Comparison of ENCODE assay signal across 11 mouse cellular contexts in genomic region chr11:11239346-11239745, GRCm38 (mm10).
A peak's percentile ranks its signal among the peaks of the same experiment; 100 is the strongest.
DNase-seq lines count a peak whose midpoint lies in the region; ATAC-seq and TF ChIP-seq lines count a peak whose summit lies in the region.
"Had no signal": no experiment of that assay in that cellular context is flagged by ENCODE, and none has a peak within 500 bp of the region (broad histone marks: within the 10 kb centered on the region; RNA-seq: fewer than 3 reads in every experiment).

No protein-coding gene starts in this region.

- no peak for TF ChIP-seq EP300 in heart, postnatal 0 days (IDR thresholded peaks at IDR 0.05; ENCODE audit: low read depth)

- no peak overlapping the region for H3K27ac ChIP-seq in heart, postnatal 0 days (ENCODE audit: low read depth)
- no peak overlapping the region for H3K27ac ChIP-seq in thymus, adult 2 months (ENCODE audit: control insufficient read depth, insufficient read depth, low read length)
- H3K27ac ChIP-seq: embryonic facial prominence, embryonic 12.5 days; heart, embryonic 15.5 days; macrophage had no signal

- H3K36me3 ChIP-seq in heart, postnatal 0 days (replicated peaks; ENCODE audit: control insufficient read depth, insufficient read depth, low read length) = no peaks in the 10 kb centered on the region
- H3K36me3 ChIP-seq in thymus, adult 2 months (ENCODE audit: control insufficient read depth, insufficient read depth, low read length) = no peaks in the 10 kb centered on the region
- H3K36me3 ChIP-seq: embryonic facial prominence, embryonic 12.5 days; heart, embryonic 15.5 days had no signal

- WGBS in heart, postnatal 0 days = 69% methylated on average over 1 of the region's 1 CpGs
- 86% methylated on average over 1 of the region's 1 CpGs for WGBS in thymus, adult 2 months

- no peak for DNase-seq in heart, postnatal 0 days (ENCODE audit: low spot score)
- DNase-seq in heart, postnatal 36 days = no peak
- DNase-seq in thymus, adult 2 months = peak; percentile 17
- no peak for DNase-seq in thymus, postnatal 36 days
- DNase-seq in spleen, postnatal 36 days (ENCODE audit: low spot score in 2 of 2) = no peak
- DNase-seq in ovary, postnatal 36 days (ENCODE audit: low spot score) = no peak
- no peak for DNase-seq in adipocyte (ENCODE audit: low spot score)

- no peaks in the 10 kb centered on the region for H3K9me3 ChIP-seq in heart, postnatal 0 days (replicated peaks; ENCODE audit: control insufficient read depth, low read length)
- H3K9me3 ChIP-seq: embryonic facial prominence, embryonic 12.5 days; heart, embryonic 15.5 days had no signal

- no peaks in the 10 kb centered on the region for H3K27me3 ChIP-seq in heart, postnatal 0 days (ENCODE audit: control insufficient read depth, insufficient read depth, low read length)
- H3K27me3 ChIP-seq in thymus, adult 2 months (ENCODE audit: control insufficient read depth, insufficient read depth, low read length) = no peaks in the 10 kb centered on the region
- H3K27me3 ChIP-seq: embryonic facial prominence, embryonic 12.5 days; heart, embryonic 15.5 days had no signal

- no peak for TF ChIP-seq POLR2A in thymus, adult 2 months (IDR thresholded peaks at IDR 0.05; ENCODE audit: control insufficient read depth, extremely low read depth, insufficient read depth, low read length, poor library complexity)

- TF ChIP-seq CTCF in heart, postnatal 0 days (IDR thresholded peaks at IDR 0.05; ENCODE audit: low read depth) = peak; percentile 36
- no peak for TF ChIP-seq CTCF in thymus, adult 2 months (IDR thresholded peaks at IDR 0.05; ENCODE audit: borderline replicate concordance, control insufficient read depth, extremely low read depth, insufficient read depth, low read length, poor library complexity)

- H3K4me1 ChIP-seq in heart, postnatal 0 days (ENCODE audit: control insufficient read depth, insufficient read depth) = no peaks in the 10 kb centered on the region
- H3K4me1 ChIP-seq in thymus, adult 2 months (replicated peaks; ENCODE audit: control insufficient read depth, insufficient read depth, low read length) = no peaks in the 10 kb centered on the region
- H3K4me1 ChIP-seq: embryonic facial prominence, embryonic 12.5 days; heart, embryonic 15.5 days had no signal

- ATAC-seq in heart, postnatal 0 days (ENCODE audit: insufficient read depth, low read depth) = no peak
- peak; percentile 77; the same call in 1 of the 2 replicates for ATAC-seq in granulocyte monocyte progenitor cell, adult 5-6 weeks (replicated peaks; ENCODE audit: poor library complexity, severe bottlenecking)

- no peak overlapping the region for H3K9ac ChIP-seq in heart, postnatal 0 days (replicated peaks; ENCODE audit: low read depth, low read length)
- H3K9ac ChIP-seq: embryonic facial prominence, embryonic 12.5 days; heart, embryonic 15.5 days had no signal

- H3K4me3 ChIP-seq in heart, postnatal 0 days (ENCODE audit: low read depth, low read length) = no peak overlapping the region
- H3K4me3 ChIP-seq in thymus, adult 2 months (ENCODE audit: control insufficient read depth, insufficient read depth, low read length) = no peak overlapping the region
- H3K4me3 ChIP-seq: embryonic facial prominence, embryonic 12.5 days; heart, embryonic 15.5 days had no signal

- intact Hi-C loops in heart, postnatal 36 days (cut with DNase I) = no loop called here

- H3K4me2 ChIP-seq in heart, postnatal 0 days (ENCODE audit: low read depth, low read length) = no peak overlapping the region
- H3K4me2 ChIP-seq: embryonic facial prominence, embryonic 12.5 days; heart, embryonic 15.5 days had no signal
